Mouse (Mus musculus): ENCODE measurements around the gene Ramp2. TPM values are rescaled to one million over a fixed set of nuclear protein-coding genes. Genes with fewer than 3 reads are reported as not detected.
A peak's percentile ranks its signal among the peaks of the same experiment; 100 is the strongest.

The Ramp2 gene
- total RNA-seq (2018; cell fraction: chromatin; rRNA removed), result under 1 TPM in 3 of 26 experiments, not detected in 23; 0.54 to 0.80 (median 0.60) TPM
- total RNA-seq (2018; cell fraction: cytosol; rRNA removed), result under 1 TPM in 12 of 26 experiments, not detected in 14; 0.19 to 0.44 (median 0.32) TPM
- not detected for total RNA-seq (2018; cell fraction: nucleus; rRNA removed)
- 0.36 TPM in 1 of 3 replicates, not detected in the others for polyA plus RNA-seq (2018)

GRCm38 (mm10) chr11:101245855-101246701 is at the start of gene Ramp2:
Ramp2 (plus strand) TSS chr11:101246028.
- no peaks in the 10 kb centered on the region for H3K79me2 ChIP-seq (ENCODE audit: inconsistent target)
- H3K36me3 ChIP-seq (ENCODE audit: inconsistent target), result no peaks in the 10 kb centered on the region
- H3K27ac ChIP-seq, result no peak within 1 kb of the TSS
- 6% methylated on average over 51 of the region's 63 CpGs for WGBS (ENCODE audit: missing documents)
- H3K4me3 ChIP-seq (ENCODE audit: inconsistent target), result no peak within 1 kb of the TSS

GRCm38 (mm10) chr11:101196175-101196574 is 49.7 kb upstream of the Ramp2 start:
- H3K4me3 ChIP-seq (ENCODE audit: inconsistent target), result no peak overlapping the region
- H3K27ac ChIP-seq, result no peak overlapping the region
- 93% methylated on average over 8 of the region's 8 CpGs for WGBS (ENCODE audit: missing documents)
- H3K79me2 ChIP-seq (ENCODE audit: inconsistent target), result no peaks in the 10 kb centered on the region
- H3K36me3 ChIP-seq (ENCODE audit: inconsistent target), result peaks cover 96% of the 10 kb centered on the region

DNA sequence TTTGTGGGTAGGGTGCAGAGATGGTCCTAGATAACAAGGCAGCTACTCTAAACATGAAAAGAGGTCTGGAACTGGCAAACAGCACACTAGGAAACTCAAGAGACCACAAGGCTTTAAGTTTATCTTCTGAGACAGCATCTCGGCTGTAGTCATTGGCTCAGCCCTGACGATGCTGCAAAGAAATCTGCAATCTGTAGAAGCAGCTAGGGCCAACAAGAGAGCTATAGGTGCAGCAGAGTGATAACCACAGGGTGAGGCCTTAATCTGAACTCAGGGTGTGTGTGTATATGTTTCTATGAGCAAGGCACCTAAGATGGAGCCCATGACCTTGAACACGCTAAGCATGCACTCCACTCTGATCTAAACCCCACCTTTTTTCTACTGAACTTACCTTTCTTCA is 46.3 kb upstream of the Ramp2 start:
- Histone ChIP-seq H3K4me3 (ENCODE audit: inconsistent target) (no peak overlapping the region), H3K36me3 (ENCODE audit: inconsistent target) (peaks cover 91% of the 10 kb centered on the region), H3K27ac (no peak overlapping the region), H3K79me2 (ENCODE audit: inconsistent target) (no peaks in the 10 kb centered on the region)
- WGBS (ENCODE audit: missing documents), result 96% methylated on average over 3 of the region's 3 CpGs

- Histone ChIP-seq H3K27ac (no peak overlapping the region), H3K36me3 (ENCODE audit: inconsistent target) (peaks cover 90% of the 10 kb centered on the region), H3K4me3 (ENCODE audit: inconsistent target) (no peak overlapping the region), H3K79me2 (ENCODE audit: inconsistent target) (no peaks in the 10 kb centered on the region)
- WGBS (ENCODE audit: missing documents), result 72% methylated on average over 7 of the region's 7 CpGs
These were observed 44.8 kb upstream of the Ramp2 start for GRCm38 (mm10) chr11:101200986-101201385.

GRCm38 (mm10) chr11:101211970-101212369 is 33.9 kb upstream of the Ramp2 start:
- H3K36me3 ChIP-seq (ENCODE audit: inconsistent target), result peaks cover 85% of the 10 kb centered on the region
- 48% methylated on average over 3 of the region's 3 CpGs for WGBS (ENCODE audit: missing documents)

DNA sequence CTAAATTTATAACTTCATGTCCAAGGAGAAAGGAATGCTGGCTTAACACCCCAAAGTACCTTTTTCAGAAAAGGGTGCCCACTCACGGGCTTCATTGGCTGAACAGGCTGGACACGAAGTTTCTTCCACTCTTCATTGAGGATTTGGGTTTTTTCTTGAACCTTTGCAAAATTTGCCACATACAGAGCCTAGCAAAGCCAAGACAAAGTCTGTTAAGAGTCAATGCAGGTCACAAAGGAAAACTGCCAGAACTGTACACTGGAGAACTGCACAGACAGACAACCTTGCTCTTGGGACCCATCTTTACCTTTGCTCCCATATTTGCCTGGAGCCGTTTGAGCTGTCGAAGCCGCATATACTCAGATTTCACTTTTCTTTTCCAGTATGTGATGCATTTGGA is 28.9 kb upstream of the Ramp2 start:
- Histone ChIP-seq H3K4me3 (ENCODE audit: inconsistent target) (no peak overlapping the region), H3K36me3 (ENCODE audit: inconsistent target) (peaks cover 64% of the 10 kb centered on the region), H3K79me2 (ENCODE audit: inconsistent target) (peaks cover 35% of the 10 kb centered on the region), H3K27ac (no peak overlapping the region)
- 91% methylated on average over 5 of the region's 5 CpGs for WGBS (ENCODE audit: missing documents)

More at GRCm38 (mm10) chr11:101211970-101212369, 33.9 kb upstream of the Ramp2 start:
- Histone ChIP-seq H3K27ac (no peak overlapping the region), H3K4me3 (ENCODE audit: inconsistent target) (no peak overlapping the region), H3K79me2 (ENCODE audit: inconsistent target) (no peaks in the 10 kb centered on the region)

DNA sequence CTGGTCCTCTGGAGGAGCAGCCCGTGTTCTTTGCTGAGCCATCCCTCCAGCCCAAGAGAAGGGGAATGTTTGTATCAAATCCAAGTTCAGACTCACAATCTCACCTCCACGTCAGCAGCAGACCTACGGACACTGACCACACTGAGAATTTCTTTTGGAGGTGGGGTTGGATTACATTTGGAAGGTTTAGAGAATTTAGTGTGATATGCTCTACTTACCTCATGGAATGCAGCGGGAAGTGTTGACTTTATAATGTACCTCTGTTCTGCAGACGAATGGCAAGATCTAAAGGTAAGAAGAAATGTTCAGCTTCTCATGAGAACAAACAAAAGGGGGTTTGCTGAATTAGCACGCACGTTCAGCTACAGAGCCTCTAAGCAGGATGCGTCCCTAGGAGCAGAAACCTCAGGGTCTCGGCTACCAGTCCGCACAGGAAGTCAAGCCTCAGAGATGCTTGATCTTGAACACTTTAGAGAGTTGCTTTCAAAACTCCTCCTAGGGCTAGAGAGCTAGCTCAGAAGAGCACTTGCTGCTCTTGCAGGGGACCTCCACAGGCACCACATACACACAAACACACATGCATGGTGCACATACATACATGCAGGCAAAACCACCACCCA is 27.3 kb upstream of the Ramp2 start:
- H3K36me3 ChIP-seq (ENCODE audit: inconsistent target), result peaks cover 53% of the 10 kb centered on the region
- WGBS (ENCODE audit: missing documents), result 91% methylated on average over 10 of the region's 10 CpGs
- no peak overlapping the region for H3K4me3 ChIP-seq (ENCODE audit: inconsistent target)
- peaks cover 51% of the 10 kb centered on the region for H3K79me2 ChIP-seq (ENCODE audit: inconsistent target)
- no peak overlapping the region for H3K27ac ChIP-seq

GRCm38 (mm10) chr11:101220853-101221252 is 25.0 kb upstream of the Ramp2 start:
- Histone ChIP-seq H3K36me3 (ENCODE audit: inconsistent target) (peaks cover 30% of the 10 kb centered on the region), H3K79me2 (ENCODE audit: inconsistent target) (peaks cover 74% of the 10 kb centered on the region), H3K4me3 (ENCODE audit: inconsistent target) (no peak overlapping the region), H3K27ac (no peak overlapping the region)
- 77% methylated on average over 2 of the region's 2 CpGs for WGBS (ENCODE audit: missing documents)

GRCm38 (mm10) chr11:101221306-101221986 is 24.4 kb upstream of the Ramp2 start:
- 42% methylated on average over 8 of the region's 8 CpGs for WGBS (ENCODE audit: missing documents)

DNA sequence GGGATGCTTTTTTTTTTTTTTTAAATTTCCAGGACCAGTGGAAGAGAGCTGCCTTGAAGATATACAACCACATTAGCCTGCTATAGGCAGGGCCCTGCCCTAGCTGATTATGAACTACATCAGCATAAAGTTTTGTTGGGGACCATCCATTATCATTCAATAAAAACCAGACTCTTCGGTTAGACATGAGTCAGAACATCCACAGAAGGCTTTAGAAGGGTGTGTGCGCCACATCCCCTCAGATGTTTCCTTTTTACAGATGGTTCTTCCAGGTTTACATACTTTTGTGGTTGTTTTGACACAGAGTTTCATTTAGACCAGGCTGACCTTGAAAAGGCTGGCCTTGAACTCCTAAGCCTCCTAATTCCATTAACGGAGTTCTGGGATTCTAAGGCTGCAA is 21.5 kb upstream of the Ramp2 start:
- H3K4me3 ChIP-seq (ENCODE audit: inconsistent target), result no peak overlapping the region
- H3K27ac ChIP-seq, result no peak overlapping the region
- no peaks in the 10 kb centered on the region for H3K36me3 ChIP-seq (ENCODE audit: inconsistent target)
- peaks cover 66% of the 10 kb centered on the region for H3K79me2 ChIP-seq (ENCODE audit: inconsistent target)
- 63% methylated on average over 3 of the region's 3 CpGs for WGBS (ENCODE audit: missing documents)

More at GRCm38 (mm10) chr11:101221306-101221986, 24.4 kb upstream of the Ramp2 start:
- peaks cover 24% of the 10 kb centered on the region for H3K36me3 ChIP-seq (ENCODE audit: inconsistent target)
- peaks cover 75% of the 10 kb centered on the region for H3K79me2 ChIP-seq (ENCODE audit: inconsistent target)
- H3K4me3 ChIP-seq (ENCODE audit: inconsistent target), result no peak overlapping the region
- H3K27ac ChIP-seq, result no peak overlapping the region

DNA sequence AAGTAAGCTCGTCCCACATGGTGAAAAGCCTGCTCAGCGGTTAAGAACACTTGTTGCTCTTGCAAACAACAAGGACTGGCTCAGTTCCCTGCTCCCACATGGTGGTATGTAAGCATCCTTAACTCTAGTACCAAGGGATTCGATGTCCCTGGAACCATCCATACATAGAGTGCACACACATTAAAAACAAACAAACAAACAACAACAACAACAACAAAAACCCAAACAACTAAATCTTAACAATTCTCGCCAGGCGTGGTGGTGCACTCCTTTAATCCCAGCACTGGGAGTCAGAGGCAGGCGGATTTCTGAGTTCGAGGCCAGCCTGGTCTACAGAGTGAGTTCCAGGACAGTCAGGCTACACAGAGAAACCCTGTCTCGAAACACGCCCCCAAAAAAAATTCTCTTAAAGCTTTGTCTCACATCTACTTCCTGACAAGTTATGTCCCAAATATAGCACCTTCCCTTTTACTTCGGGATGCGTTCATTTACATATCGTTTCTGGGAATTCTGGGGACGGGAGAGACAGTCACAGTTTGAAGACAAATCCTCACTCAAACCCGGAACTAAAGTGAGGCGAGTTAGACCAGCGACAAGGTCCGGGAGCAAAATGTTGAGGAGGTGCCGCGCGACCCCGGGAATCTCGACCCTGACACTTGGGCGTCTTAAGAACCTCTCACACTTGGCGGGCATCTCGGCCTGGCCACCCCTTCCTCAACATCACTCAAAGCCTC is 20.3 kb upstream of the Ramp2 start:
- peaks cover 54% of the 10 kb centered on the region for H3K79me2 ChIP-seq (ENCODE audit: inconsistent target)
- H3K4me3 ChIP-seq (ENCODE audit: inconsistent target), result peak overlapping the region; percentile 75
- H3K27ac ChIP-seq, result 0 out of 2 replicates have a peak overlapping the region, but pooled peaks have one; percentile 7
- H3K36me3 ChIP-seq (ENCODE audit: inconsistent target), result no peaks in the 10 kb centered on the region
- WGBS (ENCODE audit: missing documents), result 21% methylated on average over 25 of the region's 25 CpGs

DNA sequence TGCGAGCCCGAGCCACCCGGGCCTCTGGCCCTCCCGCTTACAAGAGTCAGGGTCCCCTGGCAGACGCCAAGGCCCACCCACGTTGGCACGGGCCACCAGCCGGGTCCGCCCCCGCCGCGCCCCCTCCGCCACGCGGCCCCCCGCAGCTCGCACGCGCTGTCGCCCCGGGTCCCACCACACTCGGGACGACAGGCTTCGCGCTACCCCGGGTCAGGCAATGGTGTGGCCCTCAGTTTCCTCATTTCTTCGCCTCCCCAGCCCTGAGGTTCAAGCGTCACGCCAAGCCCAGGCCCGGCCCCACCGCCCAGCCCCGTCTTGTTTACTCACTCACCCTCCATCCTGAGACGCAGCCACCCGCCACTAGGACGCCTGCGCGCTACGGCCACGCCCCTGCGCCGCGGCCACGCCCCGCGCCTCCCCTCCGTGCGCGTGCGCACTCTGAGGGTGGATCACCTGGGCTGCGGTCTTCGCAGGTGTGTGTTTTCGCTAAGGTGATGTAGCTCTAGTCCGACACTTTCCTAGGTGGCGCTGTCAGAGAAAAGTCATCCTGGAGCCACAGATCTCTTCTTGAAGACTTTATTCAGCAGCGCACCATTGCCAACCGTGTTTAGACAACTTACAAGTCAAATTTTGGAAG is 19.6 kb upstream of the Ramp2 start, which contains the start of gene Ezh1:
Ezh1 (minus strand) TSS at position 399 of the 637 bp plus-strand sequence.
- H3K36me3 ChIP-seq (ENCODE audit: inconsistent target), result no peaks in the 10 kb centered on the region
- 2% methylated on average over 54 of the region's 56 CpGs for WGBS (ENCODE audit: missing documents)
- peak within 1 kb of the TSS; percentile 75 for H3K4me3 ChIP-seq (ENCODE audit: inconsistent target)
- peaks cover 48% of the 10 kb centered on the region for H3K79me2 ChIP-seq (ENCODE audit: inconsistent target)
- 0 out of 2 replicates have a peak within 1 kb of the TSS, but pooled peaks have one; percentile 7 for H3K27ac ChIP-seq

GRCm38 (mm10) chr11:101229361-101229900 is 16.4 kb upstream of the Ramp2 start:
- Histone ChIP-seq H3K27ac (no peak overlapping the region), H3K4me3 (ENCODE audit: inconsistent target) (no peak overlapping the region), H3K79me2 (ENCODE audit: inconsistent target) (peaks cover 15% of the 10 kb centered on the region), H3K36me3 (ENCODE audit: inconsistent target) (no peaks in the 10 kb centered on the region)
- WGBS (ENCODE audit: missing documents), result 66% methylated on average over 8 of the region's 8 CpGs

All from macrophage (primary cell).